Mouse (Mus musculus): ENCODE measurements around the gene Bach1. TPM values are rescaled to one million over a fixed set of nuclear protein-coding genes. Genes with fewer than 3 reads are reported as not detected.

Gene Bach1
- 8.8 TPM for polyA plus RNA-seq (2012; fragmentation: generic; extraction: Trizol)

- peak within 1 kb of the TSS; percentile 67 for H3ac ChIP-seq (ENCODE audit: control insufficient read depth, insufficient read length)
- peak within 1 kb of the TSS; percentile 81 for H3K4me2 ChIP-seq (ENCODE audit: low read depth)
- H3K79me2 ChIP-seq (ENCODE audit: control insufficient read depth, insufficient read depth), result peaks cover 47% of the 10 kb centered on the region
- no peak for TF ChIP-seq CEBPB (IDR thresholded peaks at IDR 0.05; ENCODE audit: insufficient read depth, poor library complexity, severe bottlenecking)
- peak; percentile 91 for TF ChIP-seq POLR2A (IDR thresholded peaks at IDR 0.05; ENCODE audit: insufficient read length, low read depth)
- peak; percentile 9 for TF ChIP-seq REST (IDR thresholded peaks at IDR 0.05; ENCODE audit: insufficient read depth, insufficient read length)
- TF ChIP-seq POLR2AphosphoS2 (IDR thresholded peaks at IDR 0.05; ENCODE audit: insufficient read length, low read depth), result peak; percentile 92
- no peak for TF ChIP-seq TCF12 (IDR thresholded peaks at IDR 0.05; ENCODE audit: insufficient read depth, poor library complexity, severe bottlenecking)
- TF ChIP-seq TCF3 (IDR thresholded peaks at IDR 0.05; ENCODE audit: insufficient read length, low read depth), result no peak
- TF ChIP-seq MYOG (IDR thresholded peaks at IDR 0.05; ENCODE audit: control insufficient read depth in 1 of 3, insufficient read depth in 1 of 3, insufficient read length in 2 of 3, low read depth in 2 of 3), result peak in 1 of 3 experiments; percentile 58
- TF ChIP-seq SRF (IDR thresholded peaks at IDR 0.05; ENCODE audit: control insufficient read depth, insufficient read length, low read depth), result no peak
- TF ChIP-seq MYOD1 (IDR thresholded peaks at IDR 0.05; ENCODE audit: control insufficient read depth in 1 of 3, insufficient read length in 2 of 3, low read depth in 2 of 3), result peak in 1 of 3 experiments; percentile 63
- peak; percentile 21 for TF ChIP-seq USF1 (IDR thresholded peaks at IDR 0.05; ENCODE audit: low read depth)
- no peak for TF ChIP-seq E2F4 (IDR thresholded peaks at IDR 0.05; ENCODE audit: insufficient read depth)
- TF ChIP-seq MAX (IDR thresholded peaks at IDR 0.05; ENCODE audit: low read depth), result no peak
- no peaks in the 10 kb centered on the region for H3K36me3 ChIP-seq (ENCODE audit: control insufficient read depth, insufficient read depth)
- H3K27me3 ChIP-seq (ENCODE audit: control insufficient read depth, insufficient read depth, insufficient read length), result no peaks in the 10 kb centered on the region
- peak within 1 kb of the TSS; percentile 89 for H3K4me3 ChIP-seq
These were observed at the start of gene Bach1 for GRCm38 (mm10) chr16:87698692-87699305. Gene Bach1, plus strand, starts transcription at chr16:87698945.

GRCm38 (mm10) chr16:87652344-87652743 lies 46.4 kb upstream of the Bach1 start:
- Histone ChIP-seq H3K79me2 (ENCODE audit: control insufficient read depth, insufficient read depth) (no peaks in the 10 kb centered on the region), H3K27me3 (ENCODE audit: control insufficient read depth, insufficient read depth, insufficient read length) (no peaks in the 10 kb centered on the region), H3K4me2 (ENCODE audit: low read depth) (no peak overlapping the region), H3ac (ENCODE audit: control insufficient read depth, insufficient read length) (no peak overlapping the region), H3K36me3 (ENCODE audit: control insufficient read depth, insufficient read depth) (no peaks in the 10 kb centered on the region), H3K4me3 (no peak overlapping the region)
- no peak for TF ChIP-seq CEBPB (IDR thresholded peaks at IDR 0.05; ENCODE audit: insufficient read depth, poor library complexity, severe bottlenecking)
- no peak for TF ChIP-seq SRF (IDR thresholded peaks at IDR 0.05; ENCODE audit: control insufficient read depth, insufficient read length, low read depth)
- TF ChIP-seq REST (IDR thresholded peaks at IDR 0.05; ENCODE audit: insufficient read depth, insufficient read length), result no peak
- no peak for TF ChIP-seq POLR2A (IDR thresholded peaks at IDR 0.05; ENCODE audit: insufficient read length, low read depth)
- TF ChIP-seq POLR2AphosphoS2 (IDR thresholded peaks at IDR 0.05; ENCODE audit: insufficient read length, low read depth), result no peak
- TF ChIP-seq TCF12 (IDR thresholded peaks at IDR 0.05; ENCODE audit: insufficient read depth, poor library complexity, severe bottlenecking), result no peak
- no peak for TF ChIP-seq MAX (IDR thresholded peaks at IDR 0.05; ENCODE audit: low read depth)
- TF ChIP-seq E2F4 (IDR thresholded peaks at IDR 0.05; ENCODE audit: insufficient read depth), result no peak
- no peak for TF ChIP-seq MYOD1 (IDR thresholded peaks at IDR 0.05; ENCODE audit: control insufficient read depth in 1 of 3, insufficient read length in 2 of 3, low read depth in 2 of 3)
- no peak for TF ChIP-seq MYOG (IDR thresholded peaks at IDR 0.05; ENCODE audit: control insufficient read depth in 1 of 3, insufficient read depth in 1 of 3, insufficient read length in 2 of 3, low read depth in 2 of 3)
- no peak for TF ChIP-seq USF1 (IDR thresholded peaks at IDR 0.05; ENCODE audit: low read depth)
- no peak for TF ChIP-seq TCF3 (IDR thresholded peaks at IDR 0.05; ENCODE audit: insufficient read length, low read depth)

GRCm38 (mm10) chr16:87652924-87653323 lies 45.8 kb upstream of the Bach1 start:
- Histone ChIP-seq H3ac (ENCODE audit: control insufficient read depth, insufficient read length) (no peak overlapping the region), H3K27me3 (ENCODE audit: control insufficient read depth, insufficient read depth, insufficient read length) (no peaks in the 10 kb centered on the region), H3K79me2 (ENCODE audit: control insufficient read depth, insufficient read depth) (no peaks in the 10 kb centered on the region), H3K36me3 (ENCODE audit: control insufficient read depth, insufficient read depth) (no peaks in the 10 kb centered on the region), H3K4me3 (no peak overlapping the region), H3K4me2 (ENCODE audit: low read depth) (no peak overlapping the region)
- TF ChIP-seq MYOD1 (IDR thresholded peaks at IDR 0.05; ENCODE audit: control insufficient read depth in 1 of 3, insufficient read length in 2 of 3, low read depth in 2 of 3) (no peak), POLR2AphosphoS2 (IDR thresholded peaks at IDR 0.05; ENCODE audit: insufficient read length, low read depth) (no peak), MYOG (IDR thresholded peaks at IDR 0.05; ENCODE audit: control insufficient read depth in 1 of 3, insufficient read depth in 1 of 3, insufficient read length in 2 of 3, low read depth in 2 of 3) (no peak)

DNA sequence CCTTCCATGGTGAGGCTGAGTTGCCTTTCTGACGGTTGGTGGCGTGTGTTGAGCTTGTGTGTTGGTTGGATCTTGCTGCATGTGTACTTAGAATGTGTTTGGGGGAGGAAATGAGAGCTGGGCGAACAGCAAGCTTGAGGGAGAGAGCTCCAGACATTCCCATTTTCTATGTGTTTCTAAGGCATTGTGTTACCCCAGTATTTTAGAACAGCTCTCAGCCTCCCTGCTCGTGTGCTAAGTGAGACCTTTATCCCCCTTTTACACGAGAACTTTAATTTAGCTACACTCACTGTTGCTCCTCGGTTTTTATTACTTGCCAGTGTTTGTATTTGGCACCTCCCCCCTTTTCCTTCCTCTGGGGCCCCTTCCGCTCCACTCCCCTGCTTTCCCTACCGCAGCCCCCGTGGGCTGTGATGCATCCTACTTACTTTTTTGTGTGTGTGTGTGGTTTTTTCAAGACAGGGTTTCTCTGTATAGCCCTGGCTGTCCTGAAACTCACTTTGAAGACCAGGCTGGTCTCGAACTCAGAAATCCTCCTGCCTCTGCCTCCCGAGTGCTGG lies 44.6 kb upstream of the Bach1 start:
- TF ChIP-seq MAX (IDR thresholded peaks at IDR 0.05; ENCODE audit: low read depth) (no peak), POLR2AphosphoS2 (IDR thresholded peaks at IDR 0.05; ENCODE audit: insufficient read length, low read depth) (no peak), POLR2A (IDR thresholded peaks at IDR 0.05; ENCODE audit: insufficient read length, low read depth) (no peak), MYOD1 (IDR thresholded peaks at IDR 0.05; ENCODE audit: control insufficient read depth in 1 of 3, insufficient read length in 2 of 3, low read depth in 2 of 3) (no peak), TCF12 (IDR thresholded peaks at IDR 0.05; ENCODE audit: insufficient read depth, poor library complexity, severe bottlenecking) (no peak), TCF3 (IDR thresholded peaks at IDR 0.05; ENCODE audit: insufficient read length, low read depth) (no peak), SRF (IDR thresholded peaks at IDR 0.05; ENCODE audit: control insufficient read depth, insufficient read length, low read depth) (no peak), REST (IDR thresholded peaks at IDR 0.05; ENCODE audit: insufficient read depth, insufficient read length) (no peak), CEBPB (IDR thresholded peaks at IDR 0.05; ENCODE audit: insufficient read depth, poor library complexity, severe bottlenecking) (no peak)
- Histone ChIP-seq H3K27me3 (ENCODE audit: control insufficient read depth, insufficient read depth, insufficient read length) (no peaks in the 10 kb centered on the region), H3ac (ENCODE audit: control insufficient read depth, insufficient read length) (no peak overlapping the region), H3K36me3 (ENCODE audit: control insufficient read depth, insufficient read depth) (no peaks in the 10 kb centered on the region), H3K4me2 (ENCODE audit: low read depth) (no peak overlapping the region), H3K4me3 (no peak overlapping the region), H3K79me2 (ENCODE audit: control insufficient read depth, insufficient read depth) (no peaks in the 10 kb centered on the region)

All from myocyte (in vitro differentiated cells).